Mouse (Mus musculus) cerebellum, adult 18-20 months (tissue): ENCODE measurements around the gene Rftn2.

ENCODE experiments used
- DNase-seq, 2 experiments: peaks; one replicate each; pipeline ENCODE4 v3.0.0; 2021

Rftn2 gene

DNA sequence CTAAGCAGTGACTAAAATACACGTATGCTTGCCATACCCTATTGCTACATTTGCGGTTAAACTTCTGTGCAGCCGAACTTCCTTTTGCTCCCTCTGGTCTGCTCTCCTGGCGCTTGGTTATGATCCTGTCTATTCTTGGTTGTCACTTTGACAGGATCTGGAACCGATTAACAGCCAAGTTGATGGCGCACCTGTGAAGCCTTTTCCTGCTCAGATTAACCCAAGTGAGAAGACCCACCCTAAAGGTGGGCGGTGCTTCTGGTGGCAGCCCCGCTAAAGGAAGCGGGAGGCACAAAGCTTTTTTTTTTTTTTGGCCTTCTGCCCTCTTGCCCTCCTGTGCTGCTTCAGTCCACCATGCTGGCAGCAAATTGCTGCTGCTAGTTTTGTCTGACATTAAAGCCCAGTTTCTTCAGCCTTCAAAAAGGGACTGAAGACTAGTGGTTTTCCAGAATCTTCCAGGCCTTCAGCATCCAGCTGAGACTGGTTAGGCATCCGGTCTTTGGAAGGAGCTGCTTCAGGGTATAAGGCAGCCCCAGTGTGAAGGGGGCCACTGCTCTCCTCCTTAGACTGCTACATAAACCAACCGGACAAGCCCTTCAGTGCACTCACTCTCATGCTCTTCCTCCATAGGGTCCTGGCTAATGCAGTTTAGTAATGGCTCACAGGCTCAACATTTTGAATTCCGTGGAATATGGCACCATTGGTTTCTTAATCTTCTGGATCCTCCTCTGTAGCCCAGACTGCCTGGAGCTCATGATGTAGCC, 16.2 kb downstream of the Rftn2 start:
- DNase-seq = no peak

DNA sequence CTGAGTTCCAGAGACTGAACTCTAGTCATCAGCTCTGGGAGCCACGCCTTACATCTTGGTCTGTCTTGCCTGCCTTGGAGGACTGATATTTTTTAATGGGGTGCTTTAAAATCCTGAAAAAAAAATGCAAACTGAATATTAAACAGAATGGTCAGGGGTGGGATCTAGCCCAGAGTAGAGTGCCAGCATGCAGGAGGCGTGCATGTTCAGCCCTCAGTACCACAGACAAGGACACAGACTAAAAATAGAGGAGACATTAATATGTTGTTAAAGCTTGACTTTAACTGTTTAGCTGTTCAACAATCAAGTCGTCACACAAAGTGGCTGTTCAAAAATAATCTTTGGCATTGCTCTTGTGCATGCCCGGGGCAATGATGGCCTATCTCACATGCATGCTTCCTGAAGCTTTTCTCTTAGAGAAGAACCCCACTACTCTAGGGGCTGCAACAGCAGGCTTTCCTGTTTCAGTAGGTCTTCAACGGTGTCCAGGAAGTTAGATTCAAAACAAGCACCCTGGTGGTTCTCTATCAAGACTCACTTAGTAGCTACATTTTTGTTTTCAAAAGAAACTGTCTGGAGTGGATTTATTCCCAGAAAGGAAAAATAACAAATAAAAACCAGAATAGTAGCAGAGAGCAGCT, 18.0 kb downstream of the Rftn2 start:
- no peak for DNase-seq

DNA sequence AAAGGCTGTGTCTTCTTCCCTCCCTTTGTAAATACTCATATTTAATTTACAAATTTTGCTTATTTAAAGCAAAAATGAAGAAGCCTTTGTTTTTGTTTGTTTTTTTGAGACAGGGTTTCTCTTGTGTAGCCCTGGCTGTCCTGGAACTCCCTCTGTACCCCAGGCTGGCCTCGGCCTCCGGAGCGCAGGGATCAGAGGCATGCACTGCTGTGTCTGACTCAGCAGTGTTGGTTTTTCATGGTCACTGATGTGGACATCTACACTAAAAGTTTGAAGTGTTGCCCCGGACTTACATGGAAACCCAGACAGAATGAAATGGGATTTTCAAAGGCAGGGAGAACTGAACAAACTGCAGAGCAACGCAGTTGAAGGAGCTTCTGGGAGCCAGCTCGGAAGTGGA, 19.0 kb downstream of the Rftn2 start:
- no peak for DNase-seq

- no peak for DNase-seq
Observed at GRCm38 (mm10) chr1:55205808-55206327, 20.7 kb downstream of the Rftn2 start.

GRCm38 (mm10) chr1:55201850-55202752, 24.5 kb downstream of the Rftn2 start:
- DNase-seq = no peak

- DNase-seq = no peak
Observed at GRCm38 (mm10) chr1:55198719-55199118, 27.9 kb downstream of the Rftn2 start.

GRCm38 (mm10) chr1:55196327-55197003, 30.1 kb downstream of the Rftn2 start:
- no peak for DNase-seq

DNA sequence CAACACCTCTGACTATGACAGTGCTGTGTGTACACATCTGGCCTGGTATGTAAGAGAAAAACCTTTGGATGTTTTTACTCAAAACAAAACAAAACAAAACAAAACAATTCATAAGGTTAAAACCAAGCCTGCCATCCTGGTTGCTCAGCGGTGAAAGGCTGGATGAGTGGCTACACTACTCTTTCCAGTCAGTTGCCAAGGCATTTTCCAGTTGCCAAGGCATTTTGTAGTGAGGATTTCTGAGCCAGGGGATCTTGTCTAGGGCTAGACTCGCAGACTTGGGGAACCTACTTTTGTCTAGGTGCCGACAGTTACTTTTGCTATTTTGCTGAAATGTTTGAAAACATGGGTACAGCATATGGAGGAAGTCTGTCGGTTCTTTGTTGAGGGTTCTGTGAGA, 31.6 kb downstream of the Rftn2 start:
- no peak for DNase-seq

GRCm38 (mm10) chr1:55194064-55194915, 32.3 kb downstream of the Rftn2 start:
- DNase-seq = no peak

GRCm38 (mm10) chr1:55193316-55193715, 33.3 kb downstream of the Rftn2 start:
- no peak for DNase-seq

GRCm38 (mm10) chr1:55192824-55193223, 33.8 kb downstream of the Rftn2 start:
- no peak for DNase-seq

DNA sequence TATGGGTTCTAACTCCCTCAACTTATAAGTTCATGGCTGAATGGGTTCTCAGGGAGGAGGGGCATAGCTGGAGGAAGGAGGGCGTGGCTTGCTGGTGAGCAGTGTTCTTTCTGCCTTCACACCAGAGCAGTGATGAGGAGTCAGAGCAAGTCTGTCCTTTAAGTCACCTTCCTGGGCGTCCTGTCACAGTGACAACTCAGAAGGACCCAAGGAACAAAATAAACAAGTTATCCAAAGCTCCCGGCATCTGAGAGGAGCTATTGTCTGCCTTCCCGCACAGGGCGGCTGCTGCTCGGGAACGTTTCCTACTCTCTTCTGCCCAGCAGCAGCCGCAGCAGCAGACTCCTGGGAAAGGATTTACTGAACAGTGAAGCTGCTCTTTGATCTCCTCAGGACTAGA, 34.6 kb downstream of the Rftn2 start:
- DNase-seq = no peak

- DNase-seq = no peak
Observed at GRCm38 (mm10) chr1:55186592-55187210, 39.9 kb downstream of the Rftn2 start.

DNA sequence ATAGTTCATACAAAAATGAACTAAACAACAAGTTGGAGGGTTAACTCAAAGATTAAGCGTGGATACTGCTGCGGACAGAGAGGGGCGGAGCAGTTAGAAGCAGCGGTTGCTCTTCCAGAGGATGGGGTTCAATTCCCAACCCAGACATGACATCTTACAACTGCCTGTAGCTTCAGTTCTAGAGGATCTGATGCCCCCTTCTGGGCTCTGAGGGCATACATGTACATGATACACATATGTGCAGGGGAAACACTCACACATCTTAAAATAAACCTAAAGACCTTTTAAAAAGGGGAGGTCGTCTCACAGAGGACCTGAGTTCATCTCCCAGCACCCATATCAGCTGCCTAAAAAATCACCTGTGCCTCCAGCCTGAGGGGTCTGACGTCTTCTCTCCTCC, 40.9 kb downstream of the Rftn2 start:
- no peak for DNase-seq

DNA sequence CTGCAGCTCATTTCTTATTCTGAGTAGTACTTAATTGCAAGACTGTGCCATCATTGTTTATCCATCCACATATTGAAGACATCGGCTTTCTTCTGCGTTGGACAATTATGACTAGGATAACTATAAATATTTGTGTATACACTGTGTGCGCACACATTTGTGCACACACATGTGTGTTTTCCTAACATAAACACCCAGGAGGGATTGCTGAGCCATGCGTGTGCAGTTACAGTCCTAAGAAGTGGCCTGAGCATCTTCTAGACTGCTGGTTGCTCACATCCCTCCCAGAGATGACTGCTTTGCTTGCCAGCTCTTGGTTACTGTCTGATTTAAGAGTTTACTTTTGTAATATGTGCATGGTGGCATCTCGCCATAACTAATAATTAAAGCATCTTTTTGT, 44.2 kb downstream of the Rftn2 start:
- DNase-seq = no peak

DNA sequence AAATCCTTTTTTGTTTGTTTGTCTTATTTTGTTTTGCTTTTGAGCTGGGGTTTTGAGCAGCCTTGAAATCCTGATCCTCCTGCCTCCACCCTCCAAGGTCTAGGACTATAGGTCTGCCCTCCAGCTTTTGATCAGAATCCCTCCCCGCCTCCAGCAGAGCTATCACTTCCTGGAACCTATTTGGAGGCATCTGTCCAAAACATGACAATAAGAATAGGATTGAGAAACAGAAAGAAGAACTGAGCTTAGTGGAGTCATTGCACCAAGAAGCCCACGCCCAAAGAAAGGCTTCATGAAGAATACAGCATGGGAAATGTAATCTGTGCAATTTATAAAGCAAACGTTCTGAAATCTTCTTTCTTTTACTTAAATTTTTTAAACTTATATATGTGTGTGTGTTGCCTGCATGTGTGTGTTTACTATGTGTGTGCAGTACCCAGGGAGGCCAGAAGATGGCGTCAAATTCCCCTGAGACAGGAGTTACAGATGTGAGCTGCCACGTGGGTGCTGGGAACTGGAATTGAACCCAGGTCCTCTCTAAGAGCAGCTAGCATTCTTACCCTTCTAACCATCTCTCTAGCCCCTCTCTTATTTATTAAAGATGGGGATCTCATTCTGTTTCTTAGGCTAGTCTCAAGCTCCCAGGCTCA, 46.5 kb downstream of the Rftn2 start:
- no peak for DNase-seq

GRCm38 (mm10) chr1:55174558-55175034, 52.0 kb downstream of the Rftn2 start:
- DNase-seq = no peak

DNA sequence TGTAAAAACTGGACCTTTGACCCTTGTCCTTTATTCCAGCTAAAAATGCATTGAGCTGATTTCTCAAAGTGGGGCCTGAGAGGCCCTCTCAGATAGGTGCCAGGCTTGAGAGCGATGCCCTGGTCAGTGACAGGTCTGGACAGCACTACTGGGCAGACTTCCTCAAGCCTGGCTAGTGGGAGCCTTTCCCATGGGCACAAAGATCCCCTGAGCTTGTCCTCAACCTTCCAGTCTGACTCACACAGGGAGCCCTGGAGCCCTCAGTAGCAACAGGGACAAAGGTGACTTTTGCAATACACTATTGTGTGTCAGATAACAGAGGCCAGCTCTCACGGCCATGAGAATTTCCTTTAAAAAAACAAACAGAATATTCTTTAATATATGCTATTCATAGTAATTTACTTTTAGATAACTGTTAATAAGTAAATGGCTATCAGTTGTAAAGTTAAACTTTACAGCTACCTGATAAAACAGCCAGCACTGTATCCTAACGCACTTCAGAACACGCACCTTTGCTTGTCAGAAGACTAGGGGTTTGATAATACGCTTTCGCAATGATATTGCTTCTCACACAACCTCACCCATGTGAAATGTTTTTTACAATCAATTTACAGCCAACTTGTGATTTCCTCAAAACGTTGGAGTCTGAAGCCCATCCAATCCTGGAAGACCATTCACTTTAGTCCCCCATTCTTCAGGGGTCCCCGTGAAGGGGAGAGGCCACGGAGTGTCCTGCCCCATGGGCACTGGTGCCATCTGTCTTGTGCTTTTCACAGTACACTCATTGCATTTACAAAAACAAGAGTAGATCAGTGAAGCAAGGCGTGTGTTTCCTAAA, 52.6 kb downstream of the Rftn2 start:
- no peak for DNase-seq
